Mouse (Mus musculus) forebrain, embryonic 11.5 days (tissue): Measurements from ENCODE around the gene Frmd4a. TPM values are rescaled to one million over a fixed set of nuclear protein-coding genes. Genes with fewer than 3 reads are reported as not detected.

Source experiments
- ATAC-seq: fragments of 200-750 bp; cut with Nextera tagmentation; replicated peaks from 2 replicates; pipeline ENCODE4 v1.8.0; 2017; ENCODE audit warnings: moderate TSS enrichment; ENCODE audit not compliant: low FRiP score
- DNase-seq: peaks from one replicate; pipeline ENCODE4 v3.0.0-alpha.2; 2017; ENCODE audit warnings: low spot score
- H3K27ac ChIP-seq: fragments of 300-500 bp; sonication (generic); 2 replicates; pipeline ENCODE4 v1.5.1; 2014; ENCODE audit warnings: low read depth, low read length
- H3K27me3 ChIP-seq: fragments of 300-500 bp; sonication (generic); 2 replicates; pipeline ENCODE4 v1.6.1; 2014; ENCODE audit warnings: mild to moderate bottlenecking, low read length, mixed read lengths; ENCODE audit not compliant: control insufficient read depth, insufficient read depth
- H3K36me3 ChIP-seq: fragments of 300-500 bp; sonication (generic); 2 replicates; pipeline ENCODE4 v1.6.1; 2014; ENCODE audit warnings: mild to moderate bottlenecking, low read length, moderate library complexity, mixed read lengths; ENCODE audit not compliant: control insufficient read depth, insufficient read depth
- H3K4me1 ChIP-seq: fragments of 300-500 bp; sonication (generic); replicated peaks from 2 replicates; pipeline ENCODE4 v1.6.1; 2014; ENCODE audit warnings: low read length, mixed read lengths; ENCODE audit not compliant: control insufficient read depth, insufficient read depth
- H3K4me2 ChIP-seq: fragments of 300-500 bp; sonication (generic); 2 replicates; pipeline ENCODE4 v1.6.1; 2014; ENCODE audit warnings: low read depth, mild to moderate bottlenecking, low read length, moderate library complexity, mixed read lengths; ENCODE audit not compliant: severe bottlenecking
- H3K4me3 ChIP-seq: fragments of 300-500 bp; sonication (generic); 2 replicates; pipeline ENCODE4 v1.5.1; 2014; ENCODE audit warnings: low read depth, low read length
- H3K9ac ChIP-seq: fragments of 300-500 bp; sonication (generic); 2 replicates; pipeline ENCODE4 v1.6.1; 2014; ENCODE audit warnings: low read length
- H3K9me3 ChIP-seq: fragments of 300-500 bp; sonication (generic); 2 replicates; pipeline ENCODE4 v1.6.1; 2016; ENCODE audit warnings: low read length, mixed read lengths; ENCODE audit not compliant: control insufficient read depth
- WGBS: fragments of 180-500 bp; shearing (Covaris S2); extraction: QIAGEN DNeasy Blood & Tissue Kit; methylation state at CpG from one replicate; pipeline ENCODE4 v1.1.7; 2014; 5-methylcytosine and 5-hydroxymethylcytosine counted together
- polyA plus RNA-seq: library from polyadenylated mRNA; unstranded; fragments of >200 nt; fragmentation: Nextera tagmentation; extraction: Ambion mirVana; gene quantifications from 2 replicates; pipeline ENCODE4 v1.2.1, GENCODE M21; 2014

Gene Frmd4a
- polyA plus RNA-seq, 1 experiment from 2014 or later = 50.3 TPM

GRCm38 (mm10) chr2:4340378-4340777, 322.9 kb downstream of the Frmd4a start:
- Histone ChIP-seq H3K9me3 (no peaks in the 10 kb centered on the region), H3K27me3 (no peaks in the 10 kb centered on the region), H3K27ac (no peak overlapping the region), H3K4me2 (no peak overlapping the region), H3K36me3 (no peaks in the 10 kb centered on the region), H3K9ac (no peak overlapping the region), H3K4me1 (no peaks in the 10 kb centered on the region; the same call in 1 of the 2 replicates), H3K4me3 (no peak overlapping the region)
- WGBS = 65% methylated on average over 10 of the region's 10 CpGs
- ATAC-seq (no peak), DNase-seq (no peak)

- Histone ChIP-seq H3K9me3 (no peaks in the 10 kb centered on the region), H3K4me3 (no peak overlapping the region), H3K27ac (no peak overlapping the region), H3K4me1 (no peaks in the 10 kb centered on the region; the same call in 1 of the 2 replicates), H3K36me3 (no peaks in the 10 kb centered on the region), H3K27me3 (no peaks in the 10 kb centered on the region), H3K4me2 (no peak overlapping the region), H3K9ac (no peak overlapping the region)
- WGBS = 78% methylated on average over 1 of the region's 1 CpGs
- DNase-seq (no peak), ATAC-seq (no peak)
Measured at GRCm38 (mm10) chr2:4341141-4341540, 323.6 kb downstream of the Frmd4a start.

- DNase-seq (no peak), ATAC-seq (no peak)
- no peak overlapping the region for H3K9ac ChIP-seq
- no peak overlapping the region for H3K4me3 ChIP-seq
- no peak overlapping the region for H3K4me2 ChIP-seq
- H3K4me1 ChIP-seq = no peaks in the 10 kb centered on the region; the same call in 1 of the 2 replicates
- H3K27ac ChIP-seq = no peak overlapping the region
- no peaks in the 10 kb centered on the region for H3K9me3 ChIP-seq
- H3K36me3 ChIP-seq = no peaks in the 10 kb centered on the region
- WGBS = 89% methylated on average over 7 of the region's 7 CpGs
- H3K27me3 ChIP-seq = no peaks in the 10 kb centered on the region
Measured at GRCm38 (mm10) chr2:4342005-4342404, 324.5 kb downstream of the Frmd4a start.

- 86% methylated on average over 5 of the region's 5 CpGs for WGBS
- Histone ChIP-seq H3K4me2 (no peak overlapping the region), H3K9ac (no peak overlapping the region), H3K9me3 (no peaks in the 10 kb centered on the region), H3K27me3 (no peaks in the 10 kb centered on the region), H3K27ac (no peak overlapping the region), H3K36me3 (no peaks in the 10 kb centered on the region), H3K4me3 (no peak overlapping the region), H3K4me1 (peaks cover 2% of the 10 kb centered on the region; the same call in 1 of the 2 replicates)
- no peak for DNase-seq
- ATAC-seq = no peak
Measured at GRCm38 (mm10) chr2:4344411-4344810, 326.9 kb downstream of the Frmd4a start.

GRCm38 (mm10) chr2:4346232-4346631, 328.7 kb downstream of the Frmd4a start:
- Histone ChIP-seq H3K27ac (no peak overlapping the region), H3K36me3 (no peaks in the 10 kb centered on the region), H3K4me3 (no peak overlapping the region), H3K4me1 (peaks cover 2% of the 10 kb centered on the region; the same call in 1 of the 2 replicates), H3K9ac (no peak overlapping the region), H3K4me2 (no peak overlapping the region), H3K27me3 (no peaks in the 10 kb centered on the region), H3K9me3 (no peaks in the 10 kb centered on the region)
- DNase-seq = no peak
- WGBS = 73% methylated on average over 6 of the region's 6 CpGs
- no peak for ATAC-seq

- Histone ChIP-seq H3K9ac (no peak overlapping the region), H3K36me3 (no peaks in the 10 kb centered on the region), H3K9me3 (no peaks in the 10 kb centered on the region), H3K4me2 (no peak overlapping the region), H3K4me3 (no peak overlapping the region), H3K4me1 (peaks cover 2% of the 10 kb centered on the region; the same call in 1 of the 2 replicates), H3K27me3 (no peaks in the 10 kb centered on the region), H3K27ac (no peak overlapping the region)
- ATAC-seq (no peak), DNase-seq (no peak)
- 54% methylated on average over 1 of the region's 1 CpGs for WGBS
Measured at GRCm38 (mm10) chr2:4346953-4347352, 329.4 kb downstream of the Frmd4a start.

- ATAC-seq = no peak
- H3K27me3 ChIP-seq = no peaks in the 10 kb centered on the region
- 69% methylated on average over 3 of the region's 3 CpGs for WGBS
- no peaks in the 10 kb centered on the region for H3K36me3 ChIP-seq
- H3K27ac ChIP-seq = no peak overlapping the region
- H3K4me2 ChIP-seq = no peak overlapping the region
- H3K9me3 ChIP-seq = no peaks in the 10 kb centered on the region
- no peak for DNase-seq
- no peak overlapping the region for H3K4me3 ChIP-seq
- peaks cover 2% of the 10 kb centered on the region; the same call in 1 of the 2 replicates for H3K4me1 ChIP-seq
- H3K9ac ChIP-seq = no peak overlapping the region
Measured at GRCm38 (mm10) chr2:4347782-4348181, 330.3 kb downstream of the Frmd4a start.

GRCm38 (mm10) chr2:4348509-4348908, 331.0 kb downstream of the Frmd4a start:
- no peaks in the 10 kb centered on the region for H3K27me3 ChIP-seq
- H3K4me1 ChIP-seq = peaks cover 2% of the 10 kb centered on the region; the same call in 1 of the 2 replicates
- H3K36me3 ChIP-seq = no peaks in the 10 kb centered on the region
- H3K9me3 ChIP-seq = no peaks in the 10 kb centered on the region
- no peak overlapping the region for H3K4me2 ChIP-seq
- ATAC-seq (no peak), DNase-seq (no peak)
- no peak overlapping the region for H3K9ac ChIP-seq
- H3K4me3 ChIP-seq = no peak overlapping the region
- no peak overlapping the region for H3K27ac ChIP-seq
- 76% methylated on average over 5 of the region's 5 CpGs for WGBS

- Histone ChIP-seq H3K27ac (no peak overlapping the region), H3K27me3 (no peaks in the 10 kb centered on the region), H3K4me3 (no peak overlapping the region), H3K4me2 (no peak overlapping the region), H3K9ac (no peak overlapping the region), H3K4me1 (no peaks in the 10 kb centered on the region), H3K36me3 (no peaks in the 10 kb centered on the region), H3K9me3 (no peaks in the 10 kb centered on the region)
- WGBS = 87% methylated on average over 7 of the region's 7 CpGs
- DNase-seq (no peak), ATAC-seq (no peak)
Measured at GRCm38 (mm10) chr2:4356812-4357384, 339.4 kb downstream of the Frmd4a start.
